Mouse (Mus musculus): ENCODE results near the gene Cmpk2. TPM values are rescaled to one million over a fixed set of nuclear protein-coding genes. Genes with fewer than 3 reads are reported as not detected.
A peak's percentile ranks its signal among the peaks of the same experiment; 100 is the strongest.
"Not testable (repeated sequence)": the region's sequence is repeated elsewhere in the genome, so short reads cannot be mapped to it uniquely, and the experiment has no call there.

Cmpk2 gene
- total RNA-seq (2021), result 10 to 100 TPM; 14.5 to 16.2 TPM
- long read RNA-seq, transcript Cmpk2-201 (5 exons, 3,200 nt), result major isoform, 20 of 22 reads
- long read RNA-seq, partial matches to known transcripts, result 0 of 22 reads
- long read RNA-seq, other reads (novel, unspliced or antisense), result 1 of 22 reads

DNA sequence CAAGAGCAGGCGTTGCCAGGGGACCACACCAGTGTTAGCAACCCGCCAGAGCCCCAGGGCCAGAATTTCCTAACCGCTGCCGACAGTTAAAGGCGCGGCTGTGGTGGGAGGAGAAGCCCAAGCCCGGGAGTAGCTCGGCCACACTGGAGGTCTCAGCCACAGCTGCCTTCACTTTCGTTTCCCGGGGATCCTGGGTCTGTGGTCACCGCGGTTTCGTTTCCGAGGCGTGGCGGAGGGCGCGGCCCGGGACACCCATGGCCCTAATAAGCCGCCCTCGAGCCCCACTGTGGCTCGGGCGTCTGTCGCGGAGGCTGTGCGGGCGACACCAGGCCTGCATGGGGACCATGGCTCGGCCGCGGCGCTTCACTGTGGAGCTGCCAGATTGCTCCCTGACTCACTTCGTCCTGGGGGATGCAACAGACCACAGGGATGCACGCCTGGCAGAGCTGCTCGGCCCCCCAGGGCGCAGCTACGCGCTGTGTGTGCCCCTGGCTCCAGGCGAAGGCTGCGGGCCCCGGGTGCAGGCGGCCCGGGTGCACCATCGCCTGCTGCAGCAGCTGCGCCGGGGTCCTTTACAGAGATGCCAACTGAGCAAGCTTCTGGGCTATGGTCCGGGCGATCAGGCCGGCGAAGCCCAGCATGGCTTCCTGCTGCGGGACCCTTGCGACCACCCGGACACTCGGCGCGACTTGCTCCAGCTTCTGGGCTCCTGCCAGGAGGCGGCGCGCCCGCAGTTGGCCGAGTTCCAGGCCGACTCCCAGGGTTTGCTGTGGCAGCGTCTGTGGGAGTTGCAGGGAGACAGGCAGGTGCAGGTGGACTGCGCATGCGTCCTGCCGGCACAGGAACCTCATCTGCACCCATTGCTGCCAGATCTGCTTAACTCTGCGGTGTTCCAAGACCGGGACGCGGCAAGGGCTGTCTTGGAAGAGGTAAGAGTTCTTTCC lies at the start of gene Cmpk2:
Gene Cmpk2 (plus strand): TSS at position 107 of the 944 bp plus-strand sequence.
- DNase-seq (ENCODE audit: low spot score in 2 of 2), result peak; percentile 83 to 89

DNA sequence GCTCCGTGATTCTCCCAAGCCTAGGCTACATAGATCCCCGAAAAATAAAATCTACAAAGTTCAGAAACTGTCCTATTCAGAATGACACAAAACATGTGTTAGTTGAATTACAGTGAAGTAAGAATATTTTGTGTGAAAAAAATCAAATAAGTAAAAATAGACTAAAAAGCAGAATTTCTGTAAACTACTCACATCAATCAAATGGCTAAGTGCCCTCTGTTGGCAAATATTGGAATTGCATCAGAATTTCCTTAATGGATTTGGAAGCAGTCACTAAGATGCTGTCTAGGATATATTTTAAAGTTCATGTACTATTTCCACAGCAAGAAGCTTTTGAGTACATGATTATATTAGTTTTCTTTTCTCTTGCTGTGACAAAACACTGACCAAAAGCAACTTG lies 44.2 kb upstream of the Cmpk2 start:
- peak in 1 of 2 experiments; percentile 72 for DNase-seq (ENCODE audit: low spot score in 2 of 2)

DNA sequence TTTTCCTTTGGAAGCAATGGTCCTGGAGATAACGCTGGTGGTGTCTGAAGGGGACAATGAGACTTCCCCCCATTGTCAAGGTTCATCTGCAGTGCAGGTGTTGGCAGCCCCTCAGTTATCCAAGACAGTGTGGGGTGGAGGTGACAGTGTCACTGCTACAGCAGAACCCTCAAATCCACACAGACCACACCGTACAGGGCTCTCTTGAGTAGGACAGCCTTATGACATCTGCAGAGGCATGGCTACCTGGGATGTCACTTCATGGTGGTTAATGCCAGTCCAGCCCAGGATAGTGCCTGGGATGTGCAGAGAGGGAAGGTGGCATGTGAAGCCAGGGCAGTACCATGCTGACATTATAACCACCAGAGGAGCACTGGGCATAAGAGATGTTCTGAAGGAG lies 40.2 kb upstream of the Cmpk2 start:
- not testable (repeated sequence) for DNase-seq (ENCODE audit: low spot score in 2 of 2)

DNA sequence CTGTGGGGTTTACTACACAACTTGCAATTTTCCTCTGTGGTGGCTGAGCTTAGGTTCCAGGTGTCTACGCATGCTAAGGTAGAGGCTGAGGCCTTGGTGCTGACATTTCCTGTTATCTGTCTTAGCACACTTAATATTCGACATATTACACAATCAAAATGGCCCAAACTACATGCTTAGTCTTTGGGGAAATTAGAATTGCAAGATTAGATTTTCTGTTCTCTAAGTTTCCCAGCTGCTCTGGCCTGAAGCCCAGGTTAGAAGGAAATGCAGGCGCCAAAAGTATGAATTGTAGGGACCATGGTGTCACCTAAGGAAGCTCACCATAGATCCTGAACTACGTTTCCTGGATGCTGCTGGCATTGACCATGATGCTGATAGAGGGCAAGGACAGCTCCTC lies 32.7 kb upstream of the Cmpk2 start:
- no peak for DNase-seq (ENCODE audit: low spot score in 2 of 2)

DNA sequence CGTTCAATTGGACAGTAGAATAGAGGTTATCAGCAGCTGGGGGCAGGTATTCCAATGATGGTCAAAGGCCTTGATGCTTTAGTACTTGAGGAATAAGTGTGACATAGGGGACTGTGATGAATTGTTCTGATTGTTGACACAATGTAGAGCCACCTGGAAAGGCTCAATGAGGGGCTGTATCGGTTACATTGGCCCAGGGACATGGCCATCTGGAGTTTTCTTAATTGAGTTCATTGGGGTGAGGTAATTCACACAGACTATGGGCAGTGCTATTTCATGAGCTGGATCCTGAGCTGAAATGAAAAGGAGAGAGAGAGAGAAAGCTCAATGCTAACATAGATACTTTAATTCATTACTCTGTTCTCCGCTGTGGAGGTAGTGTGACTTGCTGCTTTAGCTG lies 31.1 kb upstream of the Cmpk2 start:
- no peak for DNase-seq (ENCODE audit: low spot score in 2 of 2)

DNA sequence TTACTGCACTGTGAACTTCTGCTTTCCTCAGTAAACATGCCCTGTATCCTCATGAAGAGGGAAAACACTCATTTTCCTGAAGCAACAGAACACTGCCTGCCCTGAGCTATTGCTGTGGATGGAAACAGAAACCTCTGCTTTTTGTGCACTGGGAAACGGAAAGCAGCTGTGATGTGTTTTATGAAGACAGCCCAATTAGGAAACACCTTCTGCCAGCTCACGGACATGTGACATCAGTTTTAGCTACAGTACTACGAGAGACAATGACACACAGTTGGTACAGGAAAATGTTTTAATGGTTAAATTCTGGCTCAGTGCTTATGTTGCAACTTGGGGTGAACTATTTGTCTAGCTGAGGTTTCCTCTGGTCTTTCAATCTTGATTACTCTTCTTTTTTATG lies 29.6 kb upstream of the Cmpk2 start:
- no peak for DNase-seq (ENCODE audit: low spot score in 2 of 2)

DNA sequence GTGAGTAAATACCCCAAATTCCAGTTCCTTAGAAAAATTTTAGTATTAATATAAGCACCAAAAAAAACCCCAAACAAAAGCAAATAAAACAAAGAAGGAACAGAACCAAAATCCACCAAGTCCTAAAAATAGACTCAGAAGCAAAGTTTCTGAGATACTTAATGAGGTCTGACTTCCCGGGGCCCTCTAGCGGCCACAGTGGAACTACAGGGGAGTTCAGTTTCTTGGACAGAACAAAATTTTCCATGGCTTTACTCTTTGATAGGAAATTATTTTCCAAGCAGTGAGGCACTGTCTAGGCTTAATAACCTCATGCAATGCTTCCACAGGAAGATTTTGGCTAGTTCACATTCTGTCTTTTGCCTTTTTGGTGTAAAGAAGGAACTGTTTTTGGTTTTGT lies 24.9 kb upstream of the Cmpk2 start:
- peak; percentile 25 to 82 for DNase-seq (ENCODE audit: low spot score in 2 of 2)

DNA sequence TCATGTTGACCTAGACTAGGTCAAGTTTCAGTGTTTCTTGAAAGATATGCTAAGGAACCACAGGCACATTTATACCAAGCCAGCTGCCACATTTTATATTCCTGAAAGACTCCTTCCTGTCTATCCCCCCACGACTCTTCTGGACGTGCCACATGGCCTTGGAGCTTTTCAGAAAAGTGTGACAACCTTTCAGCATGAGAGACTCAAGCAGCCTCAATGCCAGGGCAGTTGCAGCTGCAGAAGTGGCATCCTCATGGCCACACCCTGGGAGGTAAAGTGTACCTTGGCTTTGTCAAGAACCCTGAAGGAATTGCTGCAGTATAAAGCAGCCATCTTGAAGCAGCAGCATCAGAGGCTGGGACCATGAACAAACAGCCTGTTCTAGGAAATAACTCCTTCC lies 24.5 kb upstream of the Cmpk2 start:
- DNase-seq (ENCODE audit: low spot score in 2 of 2), result no peak

DNA sequence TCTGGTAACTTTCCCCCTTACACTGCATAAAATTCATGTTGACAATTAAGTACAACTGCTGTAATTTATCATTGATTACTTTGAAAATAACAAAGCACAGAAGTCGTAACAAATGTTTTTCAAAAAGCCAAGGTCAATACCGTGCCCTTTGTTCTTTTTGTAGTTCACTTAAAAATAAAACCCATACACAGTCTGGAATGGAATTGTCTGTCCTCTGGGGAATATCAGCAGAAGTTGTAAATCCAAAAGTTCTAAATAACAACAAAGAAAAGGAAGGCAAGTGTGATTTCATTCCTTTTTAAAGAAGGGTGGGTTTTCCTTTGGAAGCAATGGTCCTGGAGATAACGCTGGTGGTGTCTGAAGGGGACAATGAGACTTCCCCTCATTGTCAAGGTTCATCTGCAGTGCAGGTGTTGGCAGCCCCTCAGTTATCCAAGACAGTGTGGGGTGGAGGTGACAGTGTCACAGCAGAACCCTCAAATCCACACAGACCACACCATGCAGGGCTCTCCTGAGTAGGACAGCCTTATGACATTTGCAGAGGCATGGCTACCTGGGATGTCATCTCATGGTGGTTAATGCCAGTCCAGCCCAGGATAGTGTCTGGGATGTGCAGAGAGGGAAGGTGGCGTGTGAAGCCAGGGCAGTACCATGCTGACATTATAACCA lies 22.5 kb upstream of the Cmpk2 start:
- no peak for DNase-seq (ENCODE audit: low spot score in 2 of 2)

DNA sequence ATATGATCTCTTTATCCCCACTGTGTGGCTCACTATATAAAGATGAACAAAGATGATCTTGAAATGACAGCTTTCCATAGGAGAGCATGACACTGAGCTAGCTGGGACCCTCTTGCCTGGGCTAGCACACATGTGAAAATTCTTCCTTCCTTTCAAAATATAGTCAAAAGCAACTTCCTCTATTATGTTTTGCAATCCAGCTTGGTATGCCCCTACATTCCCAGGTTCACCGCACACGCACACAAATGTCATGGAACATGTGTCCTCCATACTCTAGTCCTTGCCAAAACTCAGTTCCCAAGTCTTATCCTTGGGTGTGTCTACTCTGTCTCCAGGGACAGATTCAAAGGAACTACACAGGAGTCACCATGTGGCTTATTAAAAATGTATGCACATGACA lies 19.5 kb upstream of the Cmpk2 start:
- DNase-seq (ENCODE audit: low spot score in 2 of 2), result no peak

DNA sequence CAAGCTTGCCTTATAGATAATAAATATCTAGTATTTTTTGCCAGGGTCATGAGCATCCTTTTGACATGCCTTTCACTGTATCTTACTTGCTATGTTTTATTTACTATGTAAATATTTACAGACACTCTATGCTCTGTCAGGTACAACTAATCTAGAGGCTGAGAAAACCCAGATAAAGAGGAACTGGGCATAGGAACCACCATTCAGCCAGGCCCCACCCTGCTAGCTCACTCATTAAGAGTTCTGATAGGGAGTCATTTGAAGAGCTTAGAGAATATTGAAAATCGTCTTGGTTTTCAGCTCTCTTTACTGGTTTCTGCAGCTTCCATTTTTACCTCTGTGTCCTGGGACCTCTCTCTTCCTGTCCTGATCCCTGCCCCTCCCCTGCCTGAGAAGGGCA lies 17.9 kb upstream of the Cmpk2 start:
- no peak for DNase-seq (ENCODE audit: low spot score in 2 of 2)

DNA sequence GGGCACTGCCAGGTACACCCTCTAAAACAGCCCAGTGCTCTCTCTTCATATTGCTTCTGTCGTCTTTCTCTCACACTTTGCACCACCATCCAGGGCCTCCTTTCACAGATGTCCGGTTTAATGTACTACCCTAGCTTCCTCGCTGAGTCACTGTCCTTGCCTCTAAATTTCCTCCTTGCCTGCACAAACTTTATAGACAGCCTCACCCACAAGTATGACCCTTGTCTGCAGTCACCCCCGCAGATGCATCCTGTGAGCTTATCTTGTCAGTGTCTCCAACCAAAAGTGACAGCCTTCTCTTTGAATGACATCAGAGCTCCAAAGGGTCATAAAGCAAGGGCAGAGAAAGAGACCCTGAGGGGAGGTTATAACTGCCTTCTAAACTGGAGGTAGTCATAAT lies 16.1 kb upstream of the Cmpk2 start:
- no peak for DNase-seq (ENCODE audit: low spot score in 2 of 2)

DNA sequence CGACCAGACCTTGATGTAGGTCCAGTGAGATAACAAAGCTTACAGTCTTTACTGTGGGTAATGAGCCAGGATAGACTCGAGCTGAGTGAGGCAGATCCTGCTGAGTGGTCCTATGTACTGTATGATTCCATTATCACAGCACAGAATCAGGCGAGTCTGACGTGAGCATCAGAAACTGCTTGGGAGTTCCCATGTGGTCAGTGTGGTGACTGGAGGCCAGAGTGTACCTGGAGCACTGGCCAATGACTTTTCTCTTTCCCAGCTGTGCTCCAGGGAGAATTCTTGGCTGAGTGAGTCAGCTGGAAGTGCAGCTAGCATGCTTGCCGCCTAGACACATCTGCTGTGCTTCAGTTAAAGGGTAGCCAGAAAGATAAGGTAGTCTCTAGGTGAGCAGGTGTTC lies 14.3 kb upstream of the Cmpk2 start:
- no peak for DNase-seq (ENCODE audit: low spot score in 2 of 2)

DNA sequence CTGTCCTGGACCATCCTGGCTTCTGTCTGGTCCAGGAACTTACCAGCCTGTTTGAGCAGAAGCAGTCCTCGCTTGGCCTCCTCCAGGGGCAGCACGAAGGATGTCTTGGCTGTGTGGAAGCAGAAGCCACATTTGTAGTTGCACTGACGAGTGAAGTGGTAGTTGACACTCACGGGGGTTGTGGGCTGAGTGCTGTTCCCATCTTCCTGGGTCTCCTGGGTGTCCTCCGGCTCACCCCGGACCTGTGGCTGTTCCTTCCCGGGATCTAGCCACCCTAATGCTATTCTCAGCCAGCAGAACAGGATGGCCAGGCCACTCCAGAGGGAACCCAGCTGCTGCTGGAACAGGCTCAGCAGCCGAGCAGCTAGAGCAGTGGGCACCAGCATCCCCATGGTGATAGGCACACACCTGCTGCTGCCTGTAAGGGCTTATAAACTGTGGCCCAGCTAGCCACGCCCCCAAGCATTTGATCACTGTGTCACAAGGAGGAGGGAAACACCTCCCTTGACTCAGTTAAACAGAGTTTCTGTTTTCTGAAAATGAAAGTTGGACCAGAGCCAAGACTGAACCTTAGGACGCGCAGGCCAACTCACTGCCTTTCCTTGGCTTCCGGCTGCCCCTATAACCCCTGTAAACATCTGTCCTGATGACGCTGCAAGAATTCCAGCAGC lies 12.8 kb upstream of the Cmpk2 start, which contains the start of gene Rsad2:
Gene Rsad2 (minus strand): TSS at position 425 of the 671 bp plus-strand sequence.
- peak in 1 of 2 experiments; percentile 5 for DNase-seq (ENCODE audit: low spot score in 2 of 2)

DNA sequence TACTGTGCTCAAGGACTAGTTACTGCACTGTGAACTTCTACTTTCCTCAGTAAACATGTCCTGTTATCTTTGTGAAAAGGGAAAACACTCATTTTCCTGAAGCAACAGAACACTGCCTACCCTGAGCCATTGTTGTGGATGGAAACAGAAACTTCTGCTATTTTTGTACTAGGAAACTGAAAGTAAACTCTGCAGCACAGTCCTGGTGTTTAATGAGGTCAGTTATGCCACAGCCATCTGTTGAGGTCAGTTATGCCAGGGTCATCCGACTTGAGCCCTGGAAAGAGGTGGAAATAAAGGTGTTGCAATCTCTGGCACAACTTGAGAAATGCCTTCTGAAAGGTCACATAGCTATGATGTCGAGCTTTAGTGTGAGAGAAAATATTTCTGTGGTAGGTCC lies 8.9 kb upstream of the Cmpk2 start:
- DNase-seq (ENCODE audit: low spot score in 2 of 2), result no peak

DNA sequence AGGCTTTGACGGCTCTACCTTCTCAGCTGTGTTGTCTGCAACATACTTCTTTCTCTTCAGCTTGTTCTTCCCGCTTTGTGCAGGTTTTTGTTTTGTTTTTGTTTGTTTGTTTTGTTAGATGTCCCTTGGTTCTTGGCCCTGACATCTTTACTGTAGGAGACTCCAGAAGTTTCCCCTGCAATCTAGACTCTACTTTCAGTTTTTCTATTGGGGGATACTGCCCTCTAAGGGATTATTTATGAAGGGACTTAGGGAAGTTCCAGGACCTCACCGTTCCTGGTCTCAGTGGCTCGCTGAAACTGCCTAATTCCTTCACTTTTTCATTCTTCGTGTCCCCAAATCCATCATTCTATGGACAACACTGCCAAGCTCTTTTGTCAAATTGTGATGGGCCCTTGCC lies 3.4 kb upstream of the Cmpk2 start:
- no peak for DNase-seq (ENCODE audit: low spot score in 2 of 2)

DNA sequence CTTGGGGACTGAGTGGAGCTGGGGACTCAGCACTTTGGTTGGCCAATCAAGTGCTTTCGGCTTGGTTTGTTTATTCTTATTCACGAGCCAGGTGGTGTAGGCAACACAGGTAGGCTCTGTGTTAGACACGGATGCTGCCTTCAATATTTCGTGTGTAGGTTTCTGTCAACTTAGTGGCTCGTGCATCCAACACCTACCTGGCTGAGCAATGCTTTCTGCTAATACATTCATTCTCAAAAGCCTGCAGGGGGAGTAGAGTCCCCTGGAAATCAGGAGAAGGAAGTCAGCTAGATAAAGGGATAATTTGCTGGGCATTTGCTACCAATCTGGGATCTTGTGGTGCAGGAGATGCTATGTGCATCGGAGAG lies 1.0 kb downstream of the Cmpk2 start:
- no peak for DNase-seq (ENCODE audit: low spot score in 2 of 2)

DNA sequence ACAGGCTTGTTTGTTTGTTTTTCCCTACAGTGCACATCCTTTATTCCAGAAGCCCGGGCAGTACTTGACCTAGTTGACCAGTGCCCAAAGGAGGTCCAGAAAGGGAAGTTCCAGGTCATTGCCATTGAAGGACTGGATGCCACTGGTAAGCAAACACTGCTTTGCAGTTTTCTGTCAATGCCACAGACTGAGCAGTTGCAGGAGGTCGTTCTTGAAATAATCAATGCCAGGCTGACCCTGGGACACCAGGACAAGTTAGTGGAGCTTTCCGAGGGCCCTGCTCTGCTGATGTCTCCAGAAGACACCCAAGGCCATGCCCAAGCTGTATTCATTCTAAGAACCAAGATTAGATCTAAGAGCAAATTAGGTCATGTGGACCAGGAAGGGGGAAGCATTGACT lies 2.4 kb downstream of the Cmpk2 start:
- peak in 1 of 2 experiments; percentile 7 for DNase-seq (ENCODE audit: low spot score in 2 of 2)

DNA sequence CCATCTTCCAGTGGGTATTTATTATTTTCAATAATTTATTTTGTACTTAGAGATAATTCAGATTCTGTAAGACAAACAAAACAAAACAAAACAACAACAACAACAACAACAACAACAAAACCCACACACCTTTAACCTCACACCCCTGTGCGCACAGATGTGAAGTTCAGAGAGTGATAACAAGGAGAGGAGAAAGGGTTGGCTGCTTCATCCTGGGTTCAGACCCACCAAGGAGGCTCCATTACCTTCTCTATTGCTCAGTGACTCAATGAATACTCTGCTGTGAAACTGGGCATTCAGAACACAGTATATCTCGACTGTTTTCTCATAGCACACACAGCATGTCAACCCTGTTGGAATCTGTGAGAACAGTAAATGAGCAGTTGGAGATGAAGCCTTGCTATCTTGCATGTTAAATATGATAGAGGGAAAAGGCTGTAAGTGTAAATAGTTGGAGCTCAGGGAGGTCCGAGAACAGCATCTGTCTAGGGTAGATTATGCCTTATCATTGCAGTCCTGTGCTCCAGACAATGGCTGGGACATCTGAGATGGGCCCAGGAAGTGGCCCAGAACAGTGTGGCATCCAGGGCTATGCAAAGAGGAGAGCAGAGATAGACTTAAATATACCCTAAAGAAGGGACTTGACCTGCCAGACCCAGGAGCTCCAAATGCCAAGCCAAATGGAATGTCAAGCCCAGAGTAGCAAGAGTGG lies 3.9 kb downstream of the Cmpk2 start:
- DNase-seq (ENCODE audit: low spot score in 2 of 2), result no peak

DNA sequence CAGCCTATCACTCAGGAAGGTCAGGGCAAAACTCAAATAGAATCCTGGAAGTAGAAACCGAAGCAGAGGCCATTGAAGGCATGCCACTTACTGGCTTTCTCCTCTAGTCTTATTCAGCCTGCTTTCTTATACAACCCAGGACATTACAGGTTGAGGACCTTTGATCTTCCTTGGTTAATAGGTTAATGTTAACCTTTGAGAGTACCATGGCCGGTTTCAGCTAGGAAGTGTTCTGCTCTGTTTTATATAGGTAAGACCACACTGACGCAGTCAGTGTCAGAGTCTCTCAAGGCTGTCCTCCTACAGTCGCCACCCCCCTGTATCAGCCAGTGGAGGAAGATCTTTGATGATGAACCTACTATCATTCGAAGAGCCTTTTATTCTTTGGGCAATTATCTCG lies 4.7 kb downstream of the Cmpk2 start:
- no peak for DNase-seq (ENCODE audit: low spot score in 2 of 2)

DNA sequence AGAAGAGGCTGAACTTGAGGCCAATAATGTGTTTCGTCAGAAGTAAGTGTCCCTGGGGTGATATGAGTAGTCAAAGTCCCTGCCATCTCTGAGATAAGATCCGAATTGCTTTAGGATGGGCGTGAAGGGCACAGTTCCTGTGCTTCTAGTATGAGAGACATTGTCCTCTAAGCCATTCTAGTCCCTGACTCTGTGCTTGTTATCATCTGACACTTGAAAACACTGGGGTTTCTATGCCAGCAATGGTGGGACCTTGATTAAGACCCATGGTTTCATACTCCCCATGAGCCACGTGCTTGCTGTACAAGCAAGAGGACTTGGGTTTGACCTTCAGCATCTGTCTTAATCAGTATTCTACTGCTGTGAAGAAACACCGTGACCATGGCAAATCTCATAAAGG lies 8.2 kb downstream of the Cmpk2 start:
- no peak for DNase-seq (ENCODE audit: low spot score in 2 of 2)

Data from layer of hippocampus, adult 18-20 months (tissue).